Mouse (Mus musculus): ENCODE results near the gene Rps29.

DNA sequence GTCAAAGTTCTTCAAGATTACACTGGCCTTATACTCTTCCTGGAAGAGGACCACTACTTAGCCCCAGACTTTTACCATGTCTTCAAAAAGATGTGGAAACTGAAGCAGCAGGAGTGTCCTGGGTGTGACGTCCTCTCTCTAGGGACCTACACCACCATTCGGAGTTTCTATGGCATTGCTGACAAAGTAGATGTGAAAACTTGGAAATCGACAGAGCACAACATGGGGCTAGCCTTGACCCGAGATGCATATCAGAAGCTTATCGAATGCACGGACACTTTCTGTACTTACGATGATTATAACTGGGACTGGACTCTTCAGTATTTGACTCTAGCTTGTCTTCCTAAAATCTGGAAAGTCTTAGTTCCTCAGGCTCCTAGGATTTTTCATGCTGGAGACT is 26.4 kb upstream of the Rps29 start:
- no peak for TF ChIP-seq CTCF (IDR thresholded peaks at IDR 0.05; ENCODE audit: low read depth)
- no peak for TF ChIP-seq EP300 (IDR thresholded peaks at IDR 0.05; ENCODE audit: low read depth)

Measured in liver, postnatal 0 days (tissue).